Mouse (Mus musculus): Measurements from ENCODE around the gene 1700022I11Rik. TPM values are rescaled to one million over a fixed set of nuclear protein-coding genes. Genes with fewer than 3 reads are reported as not detected.

Gene 1700022I11Rik
- polyA plus RNA-seq, 1 experiment from 2014 or later = 0.76 TPM

- WGBS = 1% methylated on average over 37 of the region's 37 CpGs
- DNase-seq (ENCODE audit: low spot score) (peak; percentile 91), ATAC-seq (replicated peaks; ENCODE audit: insufficient number of reproducible peaks, low FRiP score, low TSS enrichment, low read depth) (peak; percentile 92)
- Histone ChIP-seq H3K9me3 (replicated peaks; ENCODE audit: control insufficient read depth, low read length) (no peaks in the 10 kb centered on the region), H3K27me3 (ENCODE audit: control insufficient read depth, insufficient read depth, low read length) (no peaks in the 10 kb centered on the region), H3K36me3 (replicated peaks; ENCODE audit: control insufficient read depth, insufficient read depth, low read depth, low read length) (no peaks in the 10 kb centered on the region), H3K9ac (replicated peaks; ENCODE audit: low read length) (peak within 1 kb of the TSS; percentile 69), H3K27ac (replicated peaks; ENCODE audit: low read depth, low read length) (peak within 1 kb of the TSS; percentile 28; the same call in 1 of the 2 replicates), H3K4me3 (ENCODE audit: low read depth, low read length) (peak within 1 kb of the TSS; percentile 73), H3K4me1 (ENCODE audit: control insufficient read depth, insufficient read depth, low read length) (no peaks in the 10 kb centered on the region), H3K4me2 (ENCODE audit: low read depth, low read length) (peak within 1 kb of the TSS; percentile 74)
Observed at GRCm38 (mm10) chr4:43010161-43011038, 41.0 kb downstream of the 1700022I11Rik start, which contains the start of gene Fancg. Fancg (minus strand) TSS chr4:43010506.

GRCm38 (mm10) chr4:43012091-43012490, 42.7 kb downstream of the 1700022I11Rik start:
- Histone ChIP-seq H3K4me3 (ENCODE audit: low read depth, low read length) (no peak overlapping the region), H3K4me1 (ENCODE audit: control insufficient read depth, insufficient read depth, low read length) (no peaks in the 10 kb centered on the region), H3K36me3 (replicated peaks; ENCODE audit: control insufficient read depth, insufficient read depth, low read depth, low read length) (no peaks in the 10 kb centered on the region), H3K27ac (replicated peaks; ENCODE audit: low read depth, low read length) (no peak overlapping the region), H3K9me3 (replicated peaks; ENCODE audit: control insufficient read depth, low read length) (no peaks in the 10 kb centered on the region), H3K4me2 (ENCODE audit: low read depth, low read length) (no peak overlapping the region), H3K27me3 (ENCODE audit: control insufficient read depth, insufficient read depth, low read length) (no peaks in the 10 kb centered on the region), H3K9ac (replicated peaks; ENCODE audit: low read length) (no peak overlapping the region)
- DNase-seq (ENCODE audit: low spot score) (no peak), ATAC-seq (replicated peaks; ENCODE audit: insufficient number of reproducible peaks, low FRiP score, low TSS enrichment, low read depth) (no peak)
- WGBS = 94% methylated on average over 1 of the region's 1 CpGs

- peaks cover 12% of the 10 kb centered on the region for H3K36me3 ChIP-seq (replicated peaks; ENCODE audit: control insufficient read depth, insufficient read depth, low read depth, low read length)
Observed at GRCm38 (mm10) chr4:43018156-43018555, 48.8 kb downstream of the 1700022I11Rik start.

DNA sequence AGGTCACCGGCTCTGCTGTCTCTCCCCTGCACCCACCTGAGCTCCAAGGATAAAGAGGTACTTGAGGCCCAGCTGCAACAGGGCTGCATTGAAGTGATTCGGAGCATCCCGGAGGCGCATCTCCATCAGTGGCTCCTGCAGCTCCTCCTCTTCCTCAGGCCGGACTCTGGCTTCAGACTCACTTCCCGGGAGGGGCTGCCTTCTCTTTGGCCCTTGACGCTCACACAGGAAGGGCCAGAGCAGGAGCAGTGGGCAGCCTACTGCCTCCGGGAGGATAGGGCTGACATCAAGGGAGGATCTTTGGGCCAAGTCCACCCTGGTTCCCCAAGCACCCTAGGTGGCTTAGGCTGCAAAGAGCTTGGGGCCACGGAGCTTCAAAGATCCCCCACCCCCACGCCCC, 49.8 kb downstream of the 1700022I11Rik start:
- no peaks in the 10 kb centered on the region for H3K27me3 ChIP-seq (ENCODE audit: control insufficient read depth, insufficient read depth, low read length)
- no peak overlapping the region for H3K9ac ChIP-seq (replicated peaks; ENCODE audit: low read length)
- ATAC-seq (replicated peaks; ENCODE audit: insufficient number of reproducible peaks, low FRiP score, low TSS enrichment, low read depth) (no peak), DNase-seq (ENCODE audit: low spot score) (no peak)
- no peak overlapping the region for H3K27ac ChIP-seq (replicated peaks; ENCODE audit: low read depth, low read length)
- WGBS = 92% methylated on average over 10 of the region's 10 CpGs
- no peak overlapping the region for H3K4me2 ChIP-seq (ENCODE audit: low read depth, low read length)
- H3K9me3 ChIP-seq (replicated peaks; ENCODE audit: control insufficient read depth, low read length) = no peaks in the 10 kb centered on the region
- no peak overlapping the region for H3K4me3 ChIP-seq (ENCODE audit: low read depth, low read length)
- H3K36me3 ChIP-seq (replicated peaks; ENCODE audit: control insufficient read depth, insufficient read depth, low read depth, low read length) = peaks cover 12% of the 10 kb centered on the region
- H3K4me1 ChIP-seq (ENCODE audit: control insufficient read depth, insufficient read depth, low read length) = no peaks in the 10 kb centered on the region

More at GRCm38 (mm10) chr4:43018156-43018555, 48.8 kb downstream of the 1700022I11Rik start:
- DNase-seq (ENCODE audit: low spot score) (no peak), ATAC-seq (replicated peaks; ENCODE audit: insufficient number of reproducible peaks, low FRiP score, low TSS enrichment, low read depth) (no peak)
- 92% methylated on average over 4 of the region's 4 CpGs for WGBS
- Histone ChIP-seq H3K9me3 (replicated peaks; ENCODE audit: control insufficient read depth, low read length) (no peaks in the 10 kb centered on the region), H3K27ac (replicated peaks; ENCODE audit: low read depth, low read length) (no peak overlapping the region), H3K4me2 (ENCODE audit: low read depth, low read length) (no peak overlapping the region), H3K4me1 (ENCODE audit: control insufficient read depth, insufficient read depth, low read length) (no peaks in the 10 kb centered on the region), H3K9ac (replicated peaks; ENCODE audit: low read length) (no peak overlapping the region), H3K4me3 (ENCODE audit: low read depth, low read length) (no peak overlapping the region), H3K27me3 (ENCODE audit: control insufficient read depth, insufficient read depth, low read length) (no peaks in the 10 kb centered on the region)

DNA sequence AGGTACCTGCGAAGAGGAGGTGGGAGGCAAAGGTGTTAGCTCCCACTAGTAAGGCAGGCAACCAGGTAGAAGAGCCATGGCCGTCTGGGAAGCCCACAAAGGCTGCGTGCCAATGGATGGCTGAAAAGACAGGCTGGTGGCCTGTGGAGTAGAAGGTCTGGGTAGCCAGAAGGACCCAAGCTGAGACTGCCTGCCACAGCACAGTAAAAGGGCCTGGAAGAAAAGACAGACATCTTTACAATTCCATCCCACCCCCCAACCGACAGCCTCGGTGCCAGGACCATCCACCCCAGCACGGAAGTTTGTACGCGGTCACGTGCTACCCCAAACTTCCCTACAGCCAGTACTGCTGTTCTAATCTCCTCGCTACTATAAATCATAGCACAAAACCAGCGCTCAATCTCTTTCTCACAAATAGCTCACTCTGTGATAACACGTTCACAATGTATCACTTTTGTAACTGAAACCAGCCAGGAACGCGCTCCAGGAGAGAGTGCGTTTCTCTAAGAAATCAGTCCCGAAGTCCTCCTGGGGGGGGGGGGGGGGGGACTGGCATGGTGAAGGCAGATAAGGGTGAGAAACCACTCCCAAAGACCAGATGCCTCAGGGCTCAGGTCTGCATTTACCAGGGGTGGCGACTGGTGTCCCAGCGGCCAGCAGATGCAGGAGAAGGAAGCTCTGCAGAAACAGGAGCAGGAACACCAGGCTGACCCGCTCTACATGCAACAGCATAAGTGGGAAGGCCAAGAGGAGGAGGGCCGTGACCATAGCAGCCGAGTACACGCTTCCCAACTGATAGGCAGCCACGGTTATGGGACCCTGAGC, 50.4 kb downstream of the 1700022I11Rik start:
- ATAC-seq (replicated peaks; ENCODE audit: insufficient number of reproducible peaks, low FRiP score, low TSS enrichment, low read depth) = 0 out of 2 replicates have a peak, but pooled peaks have one; percentile 15
- Histone ChIP-seq H3K27ac (replicated peaks; ENCODE audit: low read depth, low read length) (no peak overlapping the region), H3K27me3 (ENCODE audit: control insufficient read depth, insufficient read depth, low read length) (no peaks in the 10 kb centered on the region), H3K4me1 (ENCODE audit: control insufficient read depth, insufficient read depth, low read length) (no peaks in the 10 kb centered on the region; the same call in 1 of the 2 replicates), H3K9ac (replicated peaks; ENCODE audit: low read length) (no peak overlapping the region), H3K4me2 (ENCODE audit: low read depth, low read length) (no peak overlapping the region), H3K36me3 (replicated peaks; ENCODE audit: control insufficient read depth, insufficient read depth, low read depth, low read length) (peaks cover 12% of the 10 kb centered on the region), H3K4me3 (ENCODE audit: low read depth, low read length) (no peak overlapping the region), H3K9me3 (replicated peaks; ENCODE audit: control insufficient read depth, low read length) (no peaks in the 10 kb centered on the region)
- 93% methylated on average over 23 of the region's 23 CpGs for WGBS
- DNase-seq (ENCODE audit: low spot score) = no peak

- DNase-seq (ENCODE audit: low spot score) (no peak), ATAC-seq (replicated peaks; ENCODE audit: insufficient number of reproducible peaks, low FRiP score, low TSS enrichment, low read depth) (no peak)
- H3K27me3 ChIP-seq (ENCODE audit: control insufficient read depth, insufficient read depth, low read length) = no peaks in the 10 kb centered on the region
- no peaks in the 10 kb centered on the region; the same call in 1 of the 2 replicates for H3K4me1 ChIP-seq (ENCODE audit: control insufficient read depth, insufficient read depth, low read length)
- H3K4me2 ChIP-seq (ENCODE audit: low read depth, low read length) = no peak overlapping the region
- H3K9me3 ChIP-seq (replicated peaks; ENCODE audit: control insufficient read depth, low read length) = no peaks in the 10 kb centered on the region
- H3K4me3 ChIP-seq (ENCODE audit: low read depth, low read length) = no peak overlapping the region
- no peak overlapping the region for H3K27ac ChIP-seq (replicated peaks; ENCODE audit: low read depth, low read length)
- WGBS = 84% methylated on average over 16 of the region's 16 CpGs
- no peak overlapping the region for H3K9ac ChIP-seq (replicated peaks; ENCODE audit: low read length)
- H3K36me3 ChIP-seq (replicated peaks; ENCODE audit: control insufficient read depth, insufficient read depth, low read depth, low read length) = peaks cover 12% of the 10 kb centered on the region
Observed at GRCm38 (mm10) chr4:43020876-43021275, 51.5 kb downstream of the 1700022I11Rik start.

- no peak overlapping the region for H3K4me3 ChIP-seq (ENCODE audit: low read depth, low read length)
- no peak overlapping the region for H3K27ac ChIP-seq (replicated peaks; ENCODE audit: low read depth, low read length)
- H3K9ac ChIP-seq (replicated peaks; ENCODE audit: low read length) = no peak overlapping the region
- no peak for ATAC-seq (replicated peaks; ENCODE audit: insufficient number of reproducible peaks, low FRiP score, low TSS enrichment, low read depth)
- no peak overlapping the region for H3K4me2 ChIP-seq (ENCODE audit: low read depth, low read length)
- no peak for DNase-seq (ENCODE audit: low spot score)
- H3K9me3 ChIP-seq (replicated peaks; ENCODE audit: control insufficient read depth, low read length) = no peaks in the 10 kb centered on the region
- H3K27me3 ChIP-seq (ENCODE audit: control insufficient read depth, insufficient read depth, low read length) = no peaks in the 10 kb centered on the region
- WGBS = 71% methylated on average over 17 of the region's 17 CpGs
- H3K4me1 ChIP-seq (ENCODE audit: control insufficient read depth, insufficient read depth, low read length) = no peaks in the 10 kb centered on the region; the same call in 1 of the 2 replicates
- peaks cover 12% of the 10 kb centered on the region for H3K36me3 ChIP-seq (replicated peaks; ENCODE audit: control insufficient read depth, insufficient read depth, low read depth, low read length)
Observed at GRCm38 (mm10) chr4:43021341-43021740, 51.9 kb downstream of the 1700022I11Rik start.

Data from embryonic facial prominence, embryonic 11.5 days (tissue).